16 mouse cellular contexts compared by ENCODE assay signal in genomic region chr7:138375573-138375972, GRCm38 (mm10). TPM values are rescaled to one million over a fixed set of nuclear protein-coding genes. Genes with fewer than 3 reads are reported as not detected.
DNase-seq lines count a peak whose midpoint lies in the region; ATAC-seq and TF ChIP-seq lines count a peak whose summit lies in the region.
"Had no signal": no experiment of that assay in that cellular context is flagged by ENCODE, and none has a peak within 500 bp of the region (broad histone marks: within the 10 kb centered on the region; RNA-seq: fewer than 3 reads in every experiment).

No protein-coding gene starts in this region.

- TF ChIP-seq CTCF in lung, postnatal 0 days (IDR thresholded peaks at IDR 0.05), result no peak
- TF ChIP-seq CTCF in thymus, adult 2 months (IDR thresholded peaks at IDR 0.05; ENCODE audit: borderline replicate concordance, control insufficient read depth, extremely low read depth, insufficient read depth, low read length, poor library complexity), result no peak

- no peak overlapping the region for H3K27ac ChIP-seq in kidney, embryonic 14.5 days (ENCODE audit: low read depth, low read length)
- no peak overlapping the region for H3K27ac ChIP-seq in ES-E14 (ENCODE audit: insufficient read depth, low read depth, low read length, poor library complexity, severe bottlenecking)
- H3K27ac ChIP-seq in lung, postnatal 0 days (ENCODE audit: low read length), result no peak overlapping the region
- H3K27ac ChIP-seq in thymus, adult 2 months (ENCODE audit: control insufficient read depth, insufficient read depth, low read length), result no peak overlapping the region
- H3K27ac ChIP-seq: embryonic facial prominence, embryonic 10.5 days; hindbrain, embryonic 14.5 days had no signal

- in situ Hi-C loops in ES-E14 (cut with MboI; ENCODE audit: low sequenced_read_pairs in 2 of 2, unreplicated experiment in 2 of 2), result no loop called here

- H3K27me3 ChIP-seq in kidney, embryonic 14.5 days (ENCODE audit: control insufficient read depth, insufficient read depth, low read length), result no peaks in the 10 kb centered on the region
- no peaks in the 10 kb centered on the region for H3K27me3 ChIP-seq in lung, postnatal 0 days (replicated peaks; ENCODE audit: insufficient read depth, low read length)
- no peaks in the 10 kb centered on the region for H3K27me3 ChIP-seq in thymus, adult 2 months (ENCODE audit: control insufficient read depth, insufficient read depth, low read length)

- H3K9ac ChIP-seq in kidney, embryonic 14.5 days (ENCODE audit: low read depth, low read length), result no peak overlapping the region
- H3K9ac ChIP-seq in ES-E14 (ENCODE audit: insufficient read depth, low read depth, low read length, poor library complexity, severe bottlenecking), result no peak overlapping the region
- no peak overlapping the region for H3K9ac ChIP-seq in lung, postnatal 0 days (replicated peaks; ENCODE audit: low read depth)
- H3K9ac ChIP-seq: hindbrain, embryonic 14.5 days had no signal

- DNase-seq in kidney, adult 11 months, result peak; percentile 59
- no peak for DNase-seq in ES-E14 (ENCODE audit: low read depth, low spot score)
- DNase-seq in kidney, adult 9 months, result peak; percentile 46
- DNase-seq in lung, postnatal 0 days (ENCODE audit: low spot score), result peak; percentile 42
- DNase-seq in thymus, adult 2 months, result no peak
- no peak for DNase-seq in adrenal gland, postnatal 36 days
- no peak for DNase-seq in heart, adult 18-20 months
- DNase-seq: adrenal gland, postnatal 14 days; cerebellum, adult 9-11 months; thymus, postnatal 36 days had no signal

- H3K9me3 ChIP-seq in kidney, embryonic 14.5 days (ENCODE audit: control insufficient read depth, low read length), result no peaks in the 10 kb centered on the region
- H3K9me3 ChIP-seq in ES-E14 (ENCODE audit: control insufficient read depth, insufficient read depth, low read depth, low read length), result no peaks in the 10 kb centered on the region
- no peaks in the 10 kb centered on the region for H3K9me3 ChIP-seq in lung, postnatal 0 days (ENCODE audit: low read length)
- H3K9me3 ChIP-seq: embryonic facial prominence, embryonic 10.5 days had no signal

- no peaks in the 10 kb centered on the region for H3K4me1 ChIP-seq in kidney, embryonic 14.5 days (ENCODE audit: control insufficient read depth, insufficient read depth, low read length)
- peaks cover 0 to 3% of the 10 kb centered on the region in 2 experiments; a peak in 1 of 4 replicates for H3K4me1 ChIP-seq in ES-E14 (ENCODE audit: control insufficient read depth in 2 of 2, insufficient read depth in 2 of 2, low read length in 2 of 2, poor library complexity in 1 of 2)
- H3K4me1 ChIP-seq in lung, postnatal 0 days (ENCODE audit: insufficient read depth, low read depth, low read length), result 0 out of 2 replicates have a peak, but pooled peaks cover 5% of the 10 kb centered on the region
- H3K4me1 ChIP-seq in thymus, adult 2 months (replicated peaks; ENCODE audit: control insufficient read depth, insufficient read depth, low read length), result no peaks in the 10 kb centered on the region

- H3K4me2 ChIP-seq in kidney, embryonic 14.5 days (replicated peaks; ENCODE audit: low read depth, low read length), result no peak overlapping the region
- H3K4me2 ChIP-seq in lung, postnatal 0 days (replicated peaks; ENCODE audit: low read depth, low read length), result no peak overlapping the region
- H3K4me2 ChIP-seq: hindbrain, embryonic 14.5 days had no signal

- no peak for ATAC-seq in kidney, embryonic 14.5 days (ENCODE audit: low FRiP score, low TSS enrichment)
- ATAC-seq in lung, postnatal 0 days, result peak; percentile 45

- no peak for TF ChIP-seq EP300 in lung, postnatal 0 days (IDR thresholded peaks at IDR 0.05)

- TF ChIP-seq POLR2A in thymus, adult 2 months (IDR thresholded peaks at IDR 0.05; ENCODE audit: control insufficient read depth, extremely low read depth, insufficient read depth, low read length, poor library complexity), result no peak

- no peak overlapping the region for H3K4me3 ChIP-seq in kidney, embryonic 14.5 days (ENCODE audit: low read length)
- no peak overlapping the region for H3K4me3 ChIP-seq in ES-E14 (ENCODE audit: insufficient read depth in 1 of 2, low read depth in 1 of 2, low read length in 2 of 2, poor library complexity in 1 of 2, severe bottlenecking in 1 of 2)
- H3K4me3 ChIP-seq in lung, postnatal 0 days (ENCODE audit: low read depth, low read length), result no peak overlapping the region
- H3K4me3 ChIP-seq in thymus, adult 2 months (ENCODE audit: control insufficient read depth, insufficient read depth, low read length), result no peak overlapping the region
- H3K4me3 ChIP-seq: embryonic facial prominence, embryonic 10.5 days had no signal

- WGBS in kidney, embryonic 14.5 days, result 50% methylated on average over 7 of the region's 7 CpGs
- WGBS in lung, postnatal 0 days, result 26% methylated on average over 7 of the region's 7 CpGs
- WGBS in thymus, adult 2 months, result 14% methylated on average over 7 of the region's 7 CpGs

- no peaks in the 10 kb centered on the region for H3K36me3 ChIP-seq in kidney, embryonic 14.5 days (ENCODE audit: control insufficient read depth, insufficient read depth, low read length)
- H3K36me3 ChIP-seq in ES-E14 (ENCODE audit: control insufficient read depth, insufficient read depth, low read length, poor library complexity, severe bottlenecking), result no peaks in the 10 kb centered on the region
- no peaks in the 10 kb centered on the region for H3K36me3 ChIP-seq in lung, postnatal 0 days (ENCODE audit: insufficient read depth, low read length)
- H3K36me3 ChIP-seq in thymus, adult 2 months (ENCODE audit: control insufficient read depth, insufficient read depth, low read length), result no peaks in the 10 kb centered on the region
- H3K36me3 ChIP-seq: embryonic facial prominence, embryonic 10.5 days; G1E had no signal

TF ChIP-seq in ES-E14, 5 proteins besides CTCF, POLR2A, EP300 and RAD21:
- TF ChIP-seq MAFK (IDR thresholded peaks at IDR 0.05; ENCODE audit: insufficient read depth, low read depth, low read length) (peak; percentile 81), HCFC1 (IDR thresholded peaks at IDR 0.05; ENCODE audit: borderline replicate concordance, insufficient read depth, low read length) (no peak)

RNA-seq across cellular contexts. Expression of gene Tcerg1l, which starts 22.0 kb away (rescaled TPM):
- polyA plus RNA-seq in kidney, embryonic 14.5 days (2014; fragmentation: Nextera tagmentation; extraction: Ambion mirVana), result 0.91 and 1.5 TPM in 2 replicates
- 0.58 and 1.1 TPM in 2 replicates for total RNA-seq in ES-E14 (2012; rRNA removed)
- polyA plus RNA-seq in lung, postnatal 0 days (2015; fragmentation: Nextera tagmentation; extraction: Ambion mirVana), result 0.33 and 0.38 TPM in 2 replicates
- polyA plus RNA-seq in thymus, adult 2 months (2012; rRNA removed), result 0.80 and 0.85 TPM in 2 replicates
- total RNA-seq in adrenal gland, postnatal 36 days (2021), result under 1 TPM in 1 of 2 experiments, not detected in 1; 0.16 TPM
- total RNA-seq in heart, adult 18-20 months (2021), result not detected
- total RNA-seq: liver, adult 2 months; neutrophil, adult 5-6 weeks had no signal
- polyA plus RNA-seq: G1E; liver, adult 2 months had no signal

Comparison
In these comparisons a context has a peak if more than half of its experiments do, and no peak if none do; other contexts are left out.
1. DNase-seq: peak in kidney, adult 11 months (single experiment), kidney, adult 9 months (single experiment) and lung, postnatal 0 days (single experiment); none in ES-E14 (single experiment), thymus, adult 2 months (single experiment), adrenal gland, postnatal 36 days (0 of 2) and heart, adult 18-20 months (0 of 2).